In the genomic region with DNA sequence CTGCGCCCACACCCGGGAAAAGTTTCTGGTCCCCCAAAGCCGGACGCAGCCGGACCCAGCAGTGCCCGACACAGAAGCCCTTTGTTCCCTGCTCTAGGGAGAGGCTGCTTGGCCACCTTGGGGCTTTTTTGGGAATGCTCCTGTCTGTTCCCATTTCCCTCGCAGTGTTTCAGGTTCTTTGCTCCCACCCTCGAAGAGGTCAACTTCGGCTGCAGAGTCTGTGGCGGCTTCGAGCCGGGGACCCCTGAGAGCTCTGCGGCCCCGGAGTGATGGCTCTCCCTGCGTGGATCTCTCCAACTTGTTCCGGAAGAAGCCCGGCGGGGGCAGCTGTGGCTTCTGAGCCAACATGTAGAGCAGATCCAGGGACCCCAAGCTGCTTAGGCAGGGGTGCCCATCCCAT, we compare ENCODE assay signal across 7 mouse cellular contexts.
DNase-seq lines count a peak whose midpoint lies in the region; ATAC-seq and TF ChIP-seq lines count a peak whose summit lies in the region.
"Not testable (repeated sequence)": the region's sequence is repeated elsewhere in the genome, so short reads cannot be mapped to it uniquely, and the experiment has no call there.

No protein-coding gene starts in this region.

- peak overlapping the region; percentile 45 for H3K4me2 ChIP-seq in embryonic facial prominence, embryonic 13.5 days
- peak overlapping the region; percentile 32 for H3K4me2 ChIP-seq in hindbrain, embryonic 14.5 days (replicated peaks)
- H3K4me2 ChIP-seq in liver, embryonic 14.5 days (ENCODE audit: low read depth): peak overlapping the region; percentile 38
- not testable (repeated sequence) for H3K4me2 ChIP-seq in midbrain, embryonic 14.5 days (ENCODE audit: low read length); stomach, embryonic 14.5 days (replicated peaks; ENCODE audit: low read depth, low read length)

- whole genome bisulfite sequencing in embryonic facial prominence, embryonic 13.5 days: 46% methylated on average over 18 of the region's 18 CpGs
- 35% methylated on average over 18 of the region's 18 CpGs for WGBS in heart, adult 2 months
- WGBS in hindbrain, embryonic 14.5 days: 60% methylated on average over 17 of the region's 18 CpGs
- 27% methylated on average over 18 of the region's 18 CpGs for WGBS in liver, embryonic 14.5 days (ENCODE audit: insufficient replicate concordance)
- 55% methylated on average over 18 of the region's 18 CpGs for WGBS in midbrain, embryonic 14.5 days
- 37% methylated on average over 18 of the region's 18 CpGs for WGBS in stomach, embryonic 14.5 days

- H3K9me3 ChIP-seq in embryonic facial prominence, embryonic 13.5 days: peaks cover 11% of the 10 kb centered on the region
- H3K9me3 ChIP-seq in hindbrain, embryonic 14.5 days (ENCODE audit: control insufficient read depth, low read length); liver, embryonic 14.5 days (ENCODE audit: control insufficient read depth, low read length); midbrain, embryonic 14.5 days (ENCODE audit: control insufficient read depth, low read length); stomach, embryonic 14.5 days (ENCODE audit: control insufficient read depth, low read depth, low read length): not testable (repeated sequence)

- ATAC-seq in embryonic facial prominence, embryonic 13.5 days (ENCODE audit: insufficient number of reproducible peaks, insufficient read depth, low FRiP score, low TSS enrichment, low read depth); hindbrain, embryonic 14.5 days (ENCODE audit: low FRiP score); liver, embryonic 14.5 days (ENCODE audit: insufficient read depth); midbrain, embryonic 14.5 days (ENCODE audit: low FRiP score, low TSS enrichment); stomach, embryonic 14.5 days (ENCODE audit: insufficient number of reproducible peaks, insufficient read depth, low FRiP score, low read depth): not testable (repeated sequence)

- TF ChIP-seq EP300 in heart, adult 2 months (IDR thresholded peaks at IDR 0.05; ENCODE audit: insufficient read depth, low read depth, low read length); liver, embryonic 14.5 days (IDR thresholded peaks at IDR 0.05; ENCODE audit: low read depth): not testable (repeated sequence)

- intact Hi-C loops in heart, adult 2 months (cut with DNase I): not testable (repeated sequence)

- H3K4me1 ChIP-seq in embryonic facial prominence, embryonic 13.5 days; heart, adult 2 months (ENCODE audit: control insufficient read depth, insufficient read depth, low read length); hindbrain, embryonic 14.5 days (replicated peaks; ENCODE audit: control insufficient read depth, insufficient read depth, low read length); liver, embryonic 14.5 days (replicated peaks; ENCODE audit: control insufficient read depth in 2 of 2, insufficient read depth in 2 of 2, low read length in 1 of 2); midbrain, embryonic 14.5 days (ENCODE audit: control insufficient read depth, insufficient read depth, low read length); stomach, embryonic 14.5 days (ENCODE audit: control insufficient read depth, insufficient read depth, low read length): not testable (repeated sequence)

- H3K27me3 ChIP-seq in embryonic facial prominence, embryonic 13.5 days; heart, adult 2 months (ENCODE audit: control insufficient read depth, insufficient read depth, low read length); hindbrain, embryonic 14.5 days (ENCODE audit: control insufficient read depth, insufficient read depth, low read length); liver, embryonic 14.5 days (ENCODE audit: control insufficient read depth, insufficient read depth, low read length); midbrain, embryonic 14.5 days (ENCODE audit: control insufficient read depth, insufficient read depth, low read length); stomach, embryonic 14.5 days (ENCODE audit: control insufficient read depth, insufficient read depth, low read length): not testable (repeated sequence)

- not testable (repeated sequence) for TF ChIP-seq POLR2A in heart, adult 2 months (IDR thresholded peaks at IDR 0.05; ENCODE audit: insufficient read depth, low read depth, low read length)

- TF ChIP-seq CTCF in heart, adult 2 months (IDR thresholded peaks at IDR 0.05); liver, embryonic 14.5 days (IDR thresholded peaks at IDR 0.05; ENCODE audit: low read depth): not testable (repeated sequence)

- H3K4me3 ChIP-seq in embryonic facial prominence, embryonic 13.5 days: peak overlapping the region; percentile 44
- peak overlapping the region; percentile 43 for H3K4me3 ChIP-seq in heart, adult 2 months
- H3K4me3 ChIP-seq in hindbrain, embryonic 14.5 days (replicated peaks; ENCODE audit: low read length): peak overlapping the region; percentile 32
- peak overlapping the region; percentile 40 to 48 for H3K4me3 ChIP-seq in liver, embryonic 14.5 days (ENCODE audit: insufficient read depth in 1 of 2, low read depth in 2 of 2, low read length in 2 of 2)
- H3K4me3 ChIP-seq in midbrain, embryonic 14.5 days (replicated peaks; ENCODE audit: low read depth, low read length): peak overlapping the region; percentile 21
- H3K4me3 ChIP-seq in stomach, embryonic 14.5 days (ENCODE audit: low read depth, low read length): peak overlapping the region; percentile 28; the same call in 1 of the 2 replicates

- peak overlapping the region; percentile 62; the same call in 1 of the 2 replicates for H3K9ac ChIP-seq in embryonic facial prominence, embryonic 13.5 days
- H3K9ac ChIP-seq in heart, adult 2 months (ENCODE audit: low read depth, low read length); liver, embryonic 14.5 days (replicated peaks); midbrain, embryonic 14.5 days (replicated peaks; ENCODE audit: low read length); stomach, embryonic 14.5 days (replicated peaks; ENCODE audit: low read depth, low read length): not testable (repeated sequence)
- peak overlapping the region; percentile 42; the same call in 1 of the 2 replicates for H3K9ac ChIP-seq in hindbrain, embryonic 14.5 days

- DNase-seq in heart, adult 2 months: peak in 1 of 2 experiments; percentile 17
- not testable (repeated sequence) for DNase-seq in hindbrain, embryonic 14.5 days (ENCODE audit: low spot score); liver, embryonic 14.5 days (ENCODE audit: low read depth in 3 of 3, low spot score in 3 of 3); midbrain, embryonic 14.5 days
- DNase-seq in layer of hippocampus, adult 11-12 months (ENCODE audit: low spot score): peak; percentile 3

- H3K36me3 ChIP-seq in embryonic facial prominence, embryonic 13.5 days; heart, adult 2 months (ENCODE audit: control insufficient read depth, insufficient read depth, low read length); hindbrain, embryonic 14.5 days (replicated peaks; ENCODE audit: control insufficient read depth, insufficient read depth); liver, embryonic 14.5 days (replicated peaks; ENCODE audit: control insufficient read depth, insufficient read depth, low read depth); midbrain, embryonic 14.5 days (ENCODE audit: control insufficient read depth, insufficient read depth, low read length); stomach, embryonic 14.5 days (ENCODE audit: control insufficient read depth, insufficient read depth, low read length): not testable (repeated sequence)

- H3K27ac ChIP-seq in embryonic facial prominence, embryonic 13.5 days; heart, adult 2 months; hindbrain, embryonic 14.5 days; liver, embryonic 14.5 days; midbrain, embryonic 14.5 days (replicated peaks; ENCODE audit: low read depth, low read length); stomach, embryonic 14.5 days (ENCODE audit: low read length): not testable (repeated sequence)

- not testable (repeated sequence) for H3K79me2 ChIP-seq in heart, adult 2 months (replicated peaks; ENCODE audit: control insufficient read depth, insufficient read depth, low read length)
